In genomic region chr12:12063910-12064309, GRCm38 (mm10) we compare ENCODE assay signal across 14 mouse cellular contexts.
A peak's percentile ranks its signal among the peaks of the same experiment; 100 is the strongest.
DNase-seq lines count a peak whose midpoint lies in the region; ATAC-seq lines count a peak whose summit lies in the region.
"Had no signal": no experiment of that assay in that cellular context is flagged by ENCODE, and none has a peak within 500 bp of the region (broad histone marks: within the 10 kb centered on the region; RNA-seq: fewer than 3 reads in every experiment).

No protein-coding gene starts in this region.

- no peak overlapping the region for H3K9ac ChIP-seq in hindbrain, embryonic 12.5 days
- no peak overlapping the region for H3K9ac ChIP-seq in midbrain, embryonic 14.5 days (replicated peaks; ENCODE audit: low read length)
- H3K9ac ChIP-seq: embryonic facial prominence, embryonic 13.5 days; liver, embryonic 15.5 days had no signal

- DNase-seq in layer of hippocampus, adult 18-20 months (ENCODE audit: low spot score in 2 of 2): peak; percentile 2 to 17
- DNase-seq in layer of hippocampus, postnatal 25 days (ENCODE audit: extremely low spot score in 1 of 2, low spot score in 1 of 2): no peak
- DNase-seq in brain, adult 2 months (ENCODE audit: low read depth, low spot score): peak; percentile 68
- DNase-seq in midbrain, embryonic 14.5 days: peak; percentile 8
- DNase-seq in adrenal gland, adult 18-20 months (ENCODE audit: low spot score in 2 of 2): no peak
- DNase-seq in kidney, adult 9 months: no peak
- DNase-seq: adrenal gland, postnatal 36 days; cerebellum, adult 9-10 months had no signal

- no peak overlapping the region for H3K27ac ChIP-seq in hindbrain, embryonic 12.5 days
- H3K27ac ChIP-seq in midbrain, embryonic 14.5 days (replicated peaks; ENCODE audit: low read depth, low read length): 0 out of 2 replicates have a peak overlapping the region, but pooled peaks have one; percentile 52
- H3K27ac ChIP-seq: embryonic facial prominence, embryonic 13.5 days; liver, embryonic 15.5 days had no signal

- H3K4me3 ChIP-seq in hindbrain, embryonic 12.5 days: no peak overlapping the region
- no peak overlapping the region for H3K4me3 ChIP-seq in midbrain, embryonic 14.5 days (replicated peaks; ENCODE audit: low read depth, low read length)
- H3K4me3 ChIP-seq: embryonic facial prominence, embryonic 13.5 days; liver, embryonic 15.5 days had no signal

- no peaks in the 10 kb centered on the region for H3K4me1 ChIP-seq in hindbrain, embryonic 12.5 days
- no peaks in the 10 kb centered on the region for H3K4me1 ChIP-seq in midbrain, embryonic 14.5 days (ENCODE audit: control insufficient read depth, insufficient read depth, low read length)
- H3K4me1 ChIP-seq: embryonic facial prominence, embryonic 13.5 days; liver, embryonic 15.5 days had no signal

- WGBS in hindbrain, embryonic 12.5 days: 41% methylated on average over 1 of the region's 1 CpGs
- WGBS in midbrain, embryonic 14.5 days: 39% methylated on average over 1 of the region's 1 CpGs

- H3K4me2 ChIP-seq in hindbrain, embryonic 12.5 days (replicated peaks): no peak overlapping the region
- no peak overlapping the region for H3K4me2 ChIP-seq in midbrain, embryonic 14.5 days (ENCODE audit: low read length)
- H3K4me2 ChIP-seq: embryonic facial prominence, embryonic 13.5 days; liver, embryonic 15.5 days had no signal

- no peaks in the 10 kb centered on the region for H3K36me3 ChIP-seq in hindbrain, embryonic 12.5 days
- no peaks in the 10 kb centered on the region for H3K36me3 ChIP-seq in midbrain, embryonic 14.5 days (ENCODE audit: control insufficient read depth, insufficient read depth, low read length)
- H3K36me3 ChIP-seq: embryonic facial prominence, embryonic 13.5 days; liver, embryonic 15.5 days had no signal

- ATAC-seq in hindbrain, embryonic 12.5 days (ENCODE audit: low FRiP score): peak; percentile 78; the same call in 1 of the 2 replicates
- ATAC-seq in midbrain, embryonic 14.5 days (ENCODE audit: low FRiP score, low TSS enrichment): no peak; the same call in 1 of the 2 replicates
- no peak for ATAC-seq in erythroid progenitor cell, adult 5-6 weeks (replicated peaks; ENCODE audit: low FRiP score, poor library complexity, severe bottlenecking)
- ATAC-seq: CD4-positive, CD25-positive, alpha-beta regulatory T cell, adult 4 months; intestine, embryonic 16.5 days had no signal

- no peaks in the 10 kb centered on the region for H3K27me3 ChIP-seq in hindbrain, embryonic 12.5 days
- no peaks in the 10 kb centered on the region for H3K27me3 ChIP-seq in midbrain, embryonic 14.5 days (ENCODE audit: control insufficient read depth, insufficient read depth, low read length)
- H3K27me3 ChIP-seq: embryonic facial prominence, embryonic 13.5 days; liver, embryonic 15.5 days had no signal

- no peaks in the 10 kb centered on the region for H3K9me3 ChIP-seq in hindbrain, embryonic 12.5 days (replicated peaks)
- no peaks in the 10 kb centered on the region for H3K9me3 ChIP-seq in midbrain, embryonic 14.5 days (ENCODE audit: control insufficient read depth, low read length)
- H3K9me3 ChIP-seq: embryonic facial prominence, embryonic 13.5 days; liver, embryonic 15.5 days had no signal

Comparison
In these comparisons a context has a peak if more than half of its experiments do, and no peak if none do; other contexts are left out.
1. DNase-seq: peak in layer of hippocampus, adult 18-20 months (2 of 2), brain, adult 2 months (single experiment) and midbrain, embryonic 14.5 days (single experiment); none in layer of hippocampus, postnatal 25 days (0 of 2), adrenal gland, adult 18-20 months (0 of 2) and kidney, adult 9 months (single experiment).